10 mouse cellular contexts compared by ENCODE assay signal in genomic region chr10:84447411-84447821, GRCm38 (mm10). TPM values are rescaled to one million over a fixed set of nuclear protein-coding genes. Genes with fewer than 3 reads are reported as not detected.
DNase-seq lines count a peak whose midpoint lies in the region; ATAC-seq and TF ChIP-seq lines count a peak whose summit lies in the region.
"Had no signal": no experiment of that assay in that cellular context is flagged by ENCODE, and none has a peak within 500 bp of the region (broad histone marks: within the 10 kb centered on the region; RNA-seq: fewer than 3 reads in every experiment).

No protein-coding gene starts in this region.

- DNase-seq in heart, adult 2 months, result peak in 1 of 2 experiments; percentile 56
- DNase-seq in heart, postnatal 25 days (ENCODE audit: low spot score), result no peak
- peak; percentile 60 for DNase-seq in embryonic facial prominence, embryonic 11.5 days (ENCODE audit: low spot score)
- peak; percentile 61 for DNase-seq in heart, postnatal 4 days
- DNase-seq in layer of hippocampus, adult 18-20 months (ENCODE audit: low spot score in 2 of 2), result no peak
- no peak for DNase-seq in natural killer cell, adult 2 months (ENCODE audit: low spot score in 2 of 2)
- DNase-seq in thymus, postnatal 4 days, result no peak

- 46% methylated on average over 8 of the region's 8 CpGs for WGBS in heart, adult 2 months
- WGBS in embryonic facial prominence, embryonic 11.5 days, result 18% methylated on average over 8 of the region's 8 CpGs
- 7% methylated on average over 8 of the region's 8 CpGs for WGBS in midbrain, embryonic 15.5 days

- no peak overlapping the region for H3K4me3 ChIP-seq in heart, adult 2 months
- H3K4me3 ChIP-seq in embryonic facial prominence, embryonic 11.5 days (ENCODE audit: low read depth, low read length), result no peak overlapping the region
- no peak overlapping the region for H3K4me3 ChIP-seq in midbrain, embryonic 15.5 days
- H3K4me3 ChIP-seq: kidney, embryonic 15.5 days had no signal

- H3K27me3 ChIP-seq in heart, adult 2 months (ENCODE audit: control insufficient read depth, insufficient read depth, low read length), result no peaks in the 10 kb centered on the region
- H3K27me3 ChIP-seq in embryonic facial prominence, embryonic 11.5 days (ENCODE audit: control insufficient read depth, insufficient read depth, low read length), result no peaks in the 10 kb centered on the region
- no peaks in the 10 kb centered on the region for H3K27me3 ChIP-seq in midbrain, embryonic 15.5 days (replicated peaks)
- H3K27me3 ChIP-seq: kidney, embryonic 15.5 days; Patski had no signal

- TF ChIP-seq POLR2A in heart, adult 2 months (IDR thresholded peaks at IDR 0.05; ENCODE audit: insufficient read depth, low read depth, low read length), result 0 out of 2 replicates have a peak, but pooled peaks have one; percentile 11

- no peaks in the 10 kb centered on the region for H3K79me2 ChIP-seq in heart, adult 2 months (replicated peaks; ENCODE audit: control insufficient read depth, insufficient read depth, low read length)

- 0 out of 2 replicates have a peak, but pooled peaks cover 1% of the 10 kb centered on the region for H3K4me1 ChIP-seq in heart, adult 2 months (ENCODE audit: control insufficient read depth, insufficient read depth, low read length)
- H3K4me1 ChIP-seq in embryonic facial prominence, embryonic 11.5 days (ENCODE audit: control insufficient read depth, insufficient read depth, low read length), result no peaks in the 10 kb centered on the region
- peaks cover 14% of the 10 kb centered on the region for H3K4me1 ChIP-seq in midbrain, embryonic 15.5 days

- no peak overlapping the region for H3K4me2 ChIP-seq in embryonic facial prominence, embryonic 11.5 days (ENCODE audit: low read depth, low read length)
- H3K4me2 ChIP-seq in midbrain, embryonic 15.5 days, result no peak overlapping the region
- H3K4me2 ChIP-seq: kidney, embryonic 15.5 days had no signal

- intact Hi-C loops in heart, adult 2 months (cut with DNase I), result no loop called here
- intact Hi-C loops in heart, postnatal 25 days (cut with DNase I), result loop anchor here (5.0 kb wide), 1 partner anchor 800 kb away; the partner anchor contains the start of gene Appl2

- TF ChIP-seq CTCF in heart, adult 2 months (IDR thresholded peaks at IDR 0.05), result no peak

- 0 out of 2 replicates have a peak, but pooled peaks have one; percentile 44 for TF ChIP-seq EP300 in heart, adult 2 months (IDR thresholded peaks at IDR 0.05; ENCODE audit: insufficient read depth, low read depth, low read length)

- peak overlapping the region; percentile 32 for H3K27ac ChIP-seq in heart, adult 2 months
- 0 out of 2 replicates have a peak overlapping the region, but pooled peaks have one; percentile 32 for H3K27ac ChIP-seq in embryonic facial prominence, embryonic 11.5 days (replicated peaks; ENCODE audit: low read depth, low read length)
- H3K27ac ChIP-seq in midbrain, embryonic 15.5 days, result no peak overlapping the region
- H3K27ac ChIP-seq: kidney, embryonic 15.5 days had no signal

- ATAC-seq in embryonic facial prominence, embryonic 11.5 days (replicated peaks; ENCODE audit: insufficient number of reproducible peaks, low FRiP score, low TSS enrichment, low read depth), result peak; percentile 69
- ATAC-seq in midbrain, embryonic 15.5 days (replicated peaks), result 0 out of 2 replicates have a peak, but pooled peaks have one; percentile 28
- ATAC-seq: Patski had no signal

- H3K36me3 ChIP-seq in heart, adult 2 months (ENCODE audit: control insufficient read depth, insufficient read depth, low read length), result no peaks in the 10 kb centered on the region
- H3K36me3 ChIP-seq in embryonic facial prominence, embryonic 11.5 days (replicated peaks; ENCODE audit: control insufficient read depth, insufficient read depth, low read depth, low read length), result no peaks in the 10 kb centered on the region
- no peaks in the 10 kb centered on the region for H3K36me3 ChIP-seq in midbrain, embryonic 15.5 days (replicated peaks)
- H3K36me3 ChIP-seq: kidney, embryonic 15.5 days had no signal

- no peak overlapping the region for H3K9ac ChIP-seq in heart, adult 2 months (ENCODE audit: low read depth, low read length)
- no peak overlapping the region; the same call in 1 of the 2 replicates for H3K9ac ChIP-seq in embryonic facial prominence, embryonic 11.5 days (replicated peaks; ENCODE audit: low read length)
- H3K9ac ChIP-seq in midbrain, embryonic 15.5 days, result no peak overlapping the region
- H3K9ac ChIP-seq: kidney, embryonic 15.5 days had no signal

- no peaks in the 10 kb centered on the region for H3K9me3 ChIP-seq in embryonic facial prominence, embryonic 11.5 days (replicated peaks; ENCODE audit: control insufficient read depth, low read length)
- H3K9me3 ChIP-seq in midbrain, embryonic 15.5 days, result no peaks in the 10 kb centered on the region
- H3K9me3 ChIP-seq: kidney, embryonic 15.5 days had no signal

RNA-seq across cellular contexts. Expression of gene Nuak1, which starts 7.0 kb away (rescaled TPM):
- total RNA-seq in heart, adult 2 months (2021), result 10 to 100 TPM; 27.0 to 29.0 TPM
- 15.3 and 32.0 TPM in 2 replicates for polyA plus RNA-seq in heart, adult 2 months (2012; rRNA removed)
- total RNA-seq in heart, postnatal 25 days (2021), result 10 to 100 TPM; 30.8 to 32.3 TPM
- polyA plus RNA-seq in embryonic facial prominence, embryonic 11.5 days (2014; fragmentation: Nextera tagmentation; extraction: Ambion mirVana), result 3.5 and 4.6 TPM in 2 replicates
- total RNA-seq in heart, postnatal 4 days (2021), result 10 to 100 TPM; 39.5 to 45.8 TPM
- polyA plus RNA-seq in midbrain, embryonic 15.5 days (2015; fragmentation: Nextera tagmentation; extraction: Ambion mirVana), result 5.0 and 6.4 TPM in 2 replicates
- total RNA-seq in layer of hippocampus, adult 18-20 months (2021), result 10 to 100 TPM; 62.7 to 66.4 TPM

Comparison
In these comparisons a context has a peak if more than half of its experiments do, and no peak if none do; other contexts are left out.
1. DNase-seq: peak in embryonic facial prominence, embryonic 11.5 days (single experiment) and heart, postnatal 4 days (single experiment); none in heart, postnatal 25 days (single experiment), layer of hippocampus, adult 18-20 months (0 of 2), natural killer cell, adult 2 months (0 of 2) and thymus, postnatal 4 days (single experiment).